Mouse (Mus musculus): Measurements from ENCODE around the gene Trappc5. TPM values are rescaled to one million over a fixed set of nuclear protein-coding genes. Genes with fewer than 3 reads are reported as not detected.
A peak's percentile ranks its signal among the peaks of the same experiment; 100 is the strongest.

Trappc5 gene
- total RNA-seq, 2 experiments from 2014 or later: 16.6 to 18.0 TPM

DNA sequence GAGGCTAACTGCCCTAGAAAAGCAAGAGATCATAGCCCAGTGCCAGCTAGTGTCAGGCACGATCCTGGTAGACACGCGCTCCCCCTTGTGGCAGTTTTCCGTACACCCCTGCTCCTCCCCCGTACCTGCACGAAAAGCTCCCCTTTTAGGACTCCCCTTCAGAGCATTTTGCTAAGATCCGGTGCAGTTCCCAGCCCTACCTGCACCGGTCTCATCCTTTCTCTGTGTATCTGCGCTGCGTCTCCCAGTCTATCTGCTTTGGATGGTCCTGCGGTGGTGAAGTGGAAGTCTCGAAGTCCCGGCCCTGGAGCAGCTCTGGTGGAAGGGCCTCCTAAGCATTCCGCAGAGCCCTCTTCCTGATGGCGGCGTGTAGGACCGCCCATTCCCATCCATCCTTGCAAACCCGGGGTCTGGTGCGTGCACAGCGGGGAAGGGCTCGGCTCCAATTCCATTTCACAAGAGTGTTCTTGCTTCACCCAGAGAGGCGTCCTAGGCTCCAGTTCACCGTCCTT is 4.1 kb upstream of the Trappc5 start, which contains the start of gene Fcor:
TSS of gene Fcor (minus strand) at position 383 of the 512 bp plus-strand sequence.
- intact Hi-C loops (cut with DNase I): loop anchor here (1.0 to 10.0 kb wide), 3 partner anchors 113 to 317 kb away; partner anchors contain the start of genes A430078G23Rik and Pex11g
- peak; percentile 78 to 88 for DNase-seq

DNA sequence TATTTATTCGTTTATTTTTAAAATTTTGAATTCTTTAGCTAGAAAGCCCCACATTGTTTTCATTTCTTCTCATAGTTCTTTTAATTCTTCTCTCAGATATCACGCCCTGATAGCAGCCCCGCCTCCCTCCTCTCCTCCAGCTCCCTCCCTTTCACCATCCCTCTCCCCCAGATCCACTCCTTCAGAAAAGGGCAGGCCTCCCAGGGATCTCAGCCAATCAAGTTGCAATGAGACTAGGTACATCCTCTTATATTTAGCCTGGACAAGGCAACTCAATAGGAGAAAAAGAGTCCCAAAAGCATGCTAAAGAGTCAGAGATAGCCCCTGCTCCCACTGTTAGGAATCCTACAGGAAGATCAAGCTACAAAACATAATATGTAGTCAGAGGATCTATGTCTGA is 1.4 kb upstream of the Trappc5 start:
- DNase-seq: no peak
- intact Hi-C loops (cut with DNase I): loop anchor here (5.0 to 10.0 kb wide), 3 partner anchors 52 to 320 kb away; partner anchors contain the start of genes A430078G23Rik, Pet100, Pex11g and Xab2

DNA sequence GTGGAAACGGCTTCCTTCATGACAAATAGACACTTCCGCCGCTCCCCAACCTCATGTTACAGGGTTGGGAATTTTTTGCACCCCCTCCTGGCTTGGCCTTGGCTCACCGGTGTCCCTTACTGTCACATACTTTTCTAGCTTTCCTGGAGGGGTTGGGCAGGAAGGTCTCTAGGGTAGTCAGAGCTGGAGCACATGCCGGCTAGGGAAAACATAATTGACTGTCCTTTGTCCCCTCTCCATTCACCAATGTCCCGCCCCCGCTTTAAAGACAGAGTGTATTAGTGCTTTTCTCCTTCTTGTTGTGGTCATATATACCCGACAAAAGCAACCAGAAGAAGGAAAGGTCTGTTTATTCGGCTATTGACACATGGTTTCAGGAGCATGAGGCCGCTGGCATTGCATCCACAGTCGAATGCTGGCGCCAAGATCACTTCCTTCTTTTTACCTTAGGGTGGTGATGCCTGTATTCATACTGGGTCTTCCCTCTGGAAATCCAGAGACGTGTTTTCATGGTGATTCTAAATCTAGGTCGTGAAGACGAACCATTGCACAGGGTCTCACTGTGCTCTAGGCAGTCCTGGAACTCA is 987 bp downstream of the Trappc5 start:
- peak in 1 of 2 experiments; percentile 10 for DNase-seq
- intact Hi-C loops (cut with DNase I): loop anchor here (5.0 to 10.0 kb wide), 3 partner anchors 55 to 322 kb away; partner anchors contain the start of genes A430078G23Rik, Pet100, Pex11g and Xab2

- intact Hi-C loops (cut with DNase I): loop anchor here (5.0 to 10.0 kb wide), 3 partner anchors 57 to 324 kb away; partner anchors contain the start of genes A430078G23Rik, Pet100, Pex11g and Xab2
- no peak for DNase-seq
Observed at GRCm38 (mm10) chr8:3678831-3679230, 2.7 kb downstream of the Trappc5 start.

GRCm38 (mm10) chr8:3679236-3679635 is 3.1 kb downstream of the Trappc5 start:
- intact Hi-C loops (cut with DNase I): loop anchor here (5.0 to 10.0 kb wide), 3 partner anchors 57 to 324 kb away; partner anchors contain the start of genes A430078G23Rik, Pet100, Pex11g and Xab2
- DNase-seq: no peak

GRCm38 (mm10) chr8:3679656-3680055 is 3.6 kb downstream of the Trappc5 start:
- no peak for DNase-seq
- intact Hi-C loops (cut with DNase I): loop anchor here (5.0 to 10.0 kb wide), 3 partner anchors 57 to 325 kb away; partner anchors contain the start of genes A430078G23Rik, Pet100, Pex11g and Xab2

- intact Hi-C loops (cut with DNase I): no loop called here
- DNase-seq: no peak
Observed at GRCm38 (mm10) chr8:3682435-3682834, 6.3 kb downstream of the Trappc5 start.

DNA sequence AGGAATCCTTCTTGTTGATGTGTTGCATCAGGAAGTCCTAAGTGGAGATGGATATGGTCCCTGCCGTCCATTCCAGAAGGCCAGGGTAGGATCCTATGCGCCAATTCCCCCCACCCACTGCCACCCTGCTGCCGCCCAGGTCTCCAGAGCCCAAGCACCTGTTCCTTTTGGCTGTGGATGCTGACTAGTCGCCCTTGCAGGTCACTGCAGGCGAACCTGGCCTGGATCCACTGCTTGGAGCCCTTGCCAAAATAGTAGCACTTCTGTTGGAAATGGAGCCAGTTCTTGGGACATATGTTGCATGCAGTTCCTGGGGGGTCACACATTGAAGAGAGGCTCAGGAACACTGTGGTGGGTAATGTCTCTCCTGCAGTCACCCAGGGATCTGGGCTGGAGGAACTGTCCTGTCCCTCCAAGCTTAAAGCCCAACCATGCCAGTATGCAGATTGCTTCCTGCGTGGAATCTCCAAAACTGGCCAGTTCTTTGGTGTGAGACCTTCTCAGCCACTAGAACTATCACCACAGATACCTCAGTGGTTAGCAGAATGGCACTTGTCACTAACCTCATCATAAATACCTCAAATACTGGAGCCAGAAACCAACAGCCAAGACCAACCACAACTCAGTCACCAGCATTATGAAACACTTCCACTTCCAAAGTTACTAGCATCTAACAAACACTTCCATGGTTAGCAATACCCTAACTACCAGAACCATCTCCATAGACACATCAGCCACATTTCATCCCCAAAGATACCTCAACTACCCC is 7.5 kb downstream of the Trappc5 start:
- intact Hi-C loops (cut with DNase I): no loop called here
- DNase-seq: peak in 1 of 2 experiments; percentile 35

DNA sequence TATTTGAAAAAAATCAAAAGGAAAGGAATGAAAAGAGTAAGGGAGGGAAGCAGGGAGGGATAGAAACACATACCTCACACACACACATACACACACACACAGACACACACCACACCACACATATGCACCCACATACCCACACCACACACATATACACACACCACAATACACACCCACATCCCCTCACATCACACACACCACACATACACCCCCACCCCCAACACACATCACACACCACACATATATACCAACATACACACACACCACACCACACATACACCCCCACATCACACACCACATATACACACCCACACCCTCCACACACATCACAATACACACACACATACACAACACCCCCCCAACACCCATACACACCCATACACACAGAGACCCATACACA is 8.4 kb downstream of the Trappc5 start:
- no peak for DNase-seq
- intact Hi-C loops (cut with DNase I): no loop called here

DNA sequence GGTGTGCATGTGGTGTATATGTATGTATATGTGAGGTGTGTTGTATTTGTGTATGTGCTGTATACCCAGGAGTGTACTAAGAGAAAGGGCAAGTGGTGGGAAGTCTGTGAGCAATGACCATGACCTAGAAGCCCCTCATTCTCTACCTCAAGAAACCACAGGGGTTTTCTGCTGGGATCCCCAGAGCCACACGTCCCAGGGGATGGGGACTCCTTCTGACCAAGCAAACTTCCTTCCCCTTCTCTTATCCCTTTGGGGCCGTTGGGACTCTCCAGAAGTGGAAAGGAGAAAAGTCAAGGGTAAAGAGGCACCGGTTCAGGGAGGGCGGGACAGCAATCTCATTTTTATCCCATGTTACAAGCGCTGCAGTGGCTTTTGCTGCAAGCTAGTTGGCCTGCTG is 9.3 kb downstream of the Trappc5 start:
- no peak for DNase-seq
- intact Hi-C loops (cut with DNase I): no loop called here

- intact Hi-C loops (cut with DNase I): no loop called here
- DNase-seq: no peak
Observed at GRCm38 (mm10) chr8:3687537-3687936, 11.4 kb downstream of the Trappc5 start.

- intact Hi-C loops (cut with DNase I): no loop called here
- no peak for DNase-seq
Observed at GRCm38 (mm10) chr8:3690774-3691173, 14.7 kb downstream of the Trappc5 start.

- no peak for DNase-seq
- intact Hi-C loops (cut with DNase I): no loop called here
Observed at GRCm38 (mm10) chr8:3694121-3694520, 18.0 kb downstream of the Trappc5 start, which contains the start of gene Fcer2a. TSS of gene Fcer2a (minus strand) at chr8:3694175.

- intact Hi-C loops (cut with DNase I): no loop called here
- DNase-seq: no peak
Observed at GRCm38 (mm10) chr8:3701491-3701890, 25.4 kb downstream of the Trappc5 start.

DNA sequence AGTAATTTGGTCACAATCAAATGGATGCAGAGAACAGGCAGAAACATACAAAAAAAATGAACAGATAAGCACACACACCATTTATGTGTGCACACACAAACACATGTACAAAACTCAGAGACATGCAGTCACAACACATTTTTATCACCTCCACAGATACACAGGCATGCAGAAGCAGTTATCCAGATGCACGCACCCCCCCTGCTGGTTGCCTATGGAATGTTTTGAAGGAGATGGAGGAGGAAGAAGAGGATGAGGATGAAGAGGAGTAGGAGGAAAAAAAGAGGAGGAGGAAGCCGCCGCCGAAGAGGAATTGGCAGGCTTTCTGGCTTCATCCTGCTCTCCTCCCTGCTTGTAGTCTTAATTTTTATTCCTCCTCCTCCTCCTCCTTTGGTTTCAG is 29.6 kb downstream of the Trappc5 start:
- DNase-seq: no peak

DNA sequence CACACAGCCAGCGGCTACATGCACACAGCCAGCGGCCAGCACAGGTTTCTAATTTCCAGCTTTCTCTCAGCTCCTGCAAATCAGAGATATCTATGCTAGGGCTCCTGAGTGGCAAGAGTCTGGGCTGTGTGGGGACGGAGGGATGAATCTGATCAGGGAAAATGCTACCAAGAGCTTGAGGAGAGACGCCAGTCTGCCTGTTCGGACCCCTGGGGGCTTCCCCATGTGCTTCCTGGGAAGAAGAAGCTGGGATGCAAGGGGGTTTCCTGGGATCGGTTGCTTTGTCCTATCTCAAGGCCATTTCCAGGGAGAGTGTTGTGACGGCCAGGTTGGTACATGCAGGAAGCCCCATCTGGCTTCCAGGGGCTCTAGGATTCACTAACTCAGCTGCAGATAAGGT is 31.5 kb downstream of the Trappc5 start:
- DNase-seq: no peak
- intact Hi-C loops (cut with DNase I): no loop called here

More for the DNA sequence above, 29.6 kb downstream of the Trappc5 start:
- intact Hi-C loops (cut with DNase I): no loop called here

GRCm38 (mm10) chr8:3710312-3710711 is 34.2 kb downstream of the Trappc5 start:
- intact Hi-C loops (cut with DNase I): no loop called here
- DNase-seq: no peak

DNA sequence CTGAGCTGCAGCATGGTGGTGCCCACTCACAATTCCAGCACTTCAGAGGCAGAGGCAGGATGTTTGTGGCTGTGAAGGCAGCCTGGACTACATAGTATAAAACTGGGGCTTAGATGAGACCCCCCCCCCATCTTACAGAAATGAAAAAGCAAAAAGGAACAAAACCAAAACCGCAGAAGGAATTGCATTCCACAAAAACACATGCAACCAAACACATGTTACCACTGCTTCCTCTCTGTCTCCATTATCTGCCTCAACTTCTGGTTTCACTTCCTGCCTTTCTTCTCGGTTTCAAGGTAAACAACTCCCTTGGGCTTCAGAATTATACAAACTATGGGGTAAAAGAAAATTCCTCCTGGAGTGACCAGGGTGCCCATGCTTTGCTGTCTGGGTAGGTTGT is 35.5 kb downstream of the Trappc5 start:
- intact Hi-C loops (cut with DNase I): no loop called here
- no peak for DNase-seq

- DNase-seq: peak in 1 of 2 experiments; percentile 23
- intact Hi-C loops (cut with DNase I): loop anchor here (5.0 kb wide), 2 partner anchors 240 to 870 kb away; no protein-coding TSS in a partner anchor
Observed at GRCm38 (mm10) chr8:3717321-3717954, 41.3 kb downstream of the Trappc5 start.

DNA sequence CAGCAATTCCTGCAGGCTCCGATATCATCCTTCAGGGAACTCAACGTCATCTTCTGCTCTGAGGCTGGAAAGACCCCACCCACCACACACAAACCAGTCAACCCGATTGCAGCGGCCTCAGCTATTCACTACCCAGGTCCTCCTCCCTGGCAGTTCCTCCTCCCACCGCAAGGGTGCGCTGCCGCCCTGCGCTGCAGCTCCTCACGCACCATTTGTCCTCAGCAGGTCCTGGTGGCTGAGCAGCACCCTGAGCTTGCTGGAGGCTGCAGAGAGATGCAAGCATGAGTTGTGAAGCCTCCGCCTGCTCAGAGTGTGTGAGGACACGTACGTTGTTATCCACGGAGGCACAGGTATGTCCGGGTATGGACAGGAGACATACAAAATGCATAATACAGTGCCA is 42.5 kb downstream of the Trappc5 start:
- DNase-seq: peak; percentile 71 to 80
- intact Hi-C loops (cut with DNase I): loop anchor here (5.0 kb wide), 2 partner anchors 239 to 869 kb away; no protein-coding TSS in a partner anchor
